Mouse (Mus musculus) left cerebral cortex, postnatal 36 days (tissue): ENCODE data around the gene Gins2. TPM values are rescaled to one million over a fixed set of nuclear protein-coding genes. Genes with fewer than 3 reads are reported as not detected.

ENCODE experiments used
- DNase-seq, 2 experiments: peaks; one replicate each; pipeline ENCODE4 v3.0.0; 2021 to 2022; ENCODE audit warnings: low spot score in 2 of 2, mixed read lengths in 1 of 2
- intact Hi-C: fragments of 180-260 bp; cut with DNase I; formaldehyde crosslinking; loops from one replicate; pipeline ENCODE4 v1.15.1; 2025
- microRNA-seq: library from miRNA; unstranded; fragments of <30 nt; microRNA quantifications from one replicate; pipeline ENCODE4 v1.2.0, GENCODE M21; 2022
- total RNA-seq, 2 experiments: library from RNA; stranded (reverse); gene quantifications; 2 replicates each; pipeline ENCODE4 v1.2.3; 2021

Gins2 gene
- total RNA-seq, 2 experiments from 2014 or later, result 0.74 to 1.8 TPM

GRCm38 (mm10) chr8:120535452-120536305 is 53.4 kb downstream of the Gins2 start:
- peak; percentile 83 to 89 for DNase-seq
- intact Hi-C loops, result loop anchor here (2.0 to 5.0 kb wide), 2 partner anchors 47 to 108 kb away; no protein-coding TSS in a partner anchor

DNA sequence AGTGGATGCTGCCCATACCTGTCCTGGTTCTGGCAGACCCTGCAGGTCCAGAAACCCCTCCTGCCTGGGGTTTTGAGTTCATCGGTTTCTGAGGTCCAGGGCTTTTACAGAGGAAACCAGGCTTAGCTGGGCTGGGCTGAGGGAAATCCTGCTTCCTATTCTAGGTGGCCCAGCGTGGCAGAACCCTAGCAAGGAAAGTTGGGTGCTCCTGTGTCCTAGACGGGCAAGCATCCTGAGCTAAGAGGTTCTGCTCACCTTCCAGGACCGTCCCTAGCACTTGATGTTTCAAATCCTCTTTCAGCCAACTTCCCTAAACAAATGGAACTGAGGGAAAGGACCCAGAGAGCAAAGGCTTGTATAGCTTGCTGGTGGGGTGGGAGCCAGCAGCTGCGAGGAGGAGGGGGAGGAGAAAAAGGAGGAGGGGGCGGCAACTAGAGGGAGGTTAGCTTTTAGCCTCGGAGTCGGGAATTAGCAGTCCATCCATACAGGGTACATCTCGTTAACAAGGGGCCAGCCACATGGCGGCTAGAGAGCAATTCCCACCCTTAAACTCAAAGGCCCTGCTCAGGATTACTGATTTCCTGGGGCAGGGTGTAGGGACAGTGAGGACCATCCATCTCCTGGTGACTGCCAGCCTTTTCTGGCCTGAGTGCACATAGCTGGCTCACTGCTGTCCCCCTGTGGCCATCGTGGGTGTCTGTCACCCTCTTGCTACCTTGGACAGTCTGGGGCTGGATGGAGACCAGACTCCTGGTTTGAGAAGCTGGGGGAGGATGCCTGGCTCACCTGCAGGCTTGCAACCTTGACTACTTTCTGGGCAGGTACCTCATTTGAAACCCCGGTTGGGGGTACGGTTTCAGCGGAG is 54.4 kb downstream of the Gins2 start:
- intact Hi-C loops, result loop anchor here (5.0 kb wide), 2 partner anchors 107 to 122 kb away; no protein-coding TSS in a partner anchor
- DNase-seq, result peak; percentile 72 to 79

DNA sequence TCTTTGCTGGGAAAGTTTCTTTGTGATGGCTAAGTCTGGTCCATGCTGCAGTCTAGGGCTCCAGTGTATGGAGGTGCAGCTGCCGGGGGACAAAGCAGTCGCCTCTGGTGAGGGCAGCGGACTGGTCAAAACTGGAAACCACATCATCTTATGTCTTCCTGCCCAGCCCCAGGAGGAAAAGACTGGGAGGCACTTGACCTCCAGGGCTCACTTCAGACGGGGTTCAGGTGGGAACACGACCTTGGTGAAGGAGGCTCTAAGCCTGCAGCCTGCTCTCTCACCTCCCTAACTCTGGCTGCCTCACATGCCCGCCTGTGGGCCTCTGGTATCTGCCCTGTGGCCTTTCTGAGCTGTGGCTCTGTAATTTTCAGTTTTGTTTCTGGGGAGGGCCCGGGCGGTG is 55.0 kb downstream of the Gins2 start:
- no peak for DNase-seq
- intact Hi-C loops, result loop anchor here (5.0 kb wide), 1 partner anchor 122 kb away; no protein-coding TSS in a partner anchor

DNA sequence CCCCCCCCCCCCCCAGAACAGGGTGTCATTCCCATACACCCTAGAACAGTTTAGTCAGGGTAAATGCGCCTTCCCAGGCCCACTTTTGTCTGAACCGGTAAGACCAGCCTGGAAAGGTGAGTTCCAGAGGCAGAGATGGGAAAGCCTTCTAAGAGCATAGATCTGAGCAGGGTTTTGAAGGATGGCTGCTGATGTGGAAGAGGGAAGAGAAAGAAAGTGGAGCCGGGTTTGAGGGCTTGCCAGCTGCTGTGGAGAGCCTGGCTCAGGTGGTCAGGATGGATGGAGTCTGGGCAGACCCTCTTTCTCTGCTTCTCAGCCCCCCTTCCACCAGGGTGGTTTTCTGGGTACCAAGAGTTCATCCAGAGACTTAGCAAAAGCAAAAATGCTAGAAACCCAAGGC is 55.7 kb downstream of the Gins2 start:
- intact Hi-C loops, result loop anchor here (5.0 kb wide), 1 partner anchor 121 kb away; no protein-coding TSS in a partner anchor

GRCm38 (mm10) chr8:120532517-120533215 is 56.4 kb downstream of the Gins2 start:
- no peak for DNase-seq
- intact Hi-C loops, result loop anchor here (5.0 kb wide), 1 partner anchor 120 kb away; no protein-coding TSS in a partner anchor

More for the DNA sequence above, 55.7 kb downstream of the Gins2 start:
- DNase-seq, result no peak

- DNase-seq, result no peak
- intact Hi-C loops, result loop anchor here (5.0 kb wide), 1 partner anchor 120 kb away; no protein-coding TSS in a partner anchor
Observed at GRCm38 (mm10) chr8:120531775-120532516, 57.2 kb downstream of the Gins2 start.

- DNase-seq, result no peak
- intact Hi-C loops, result loop anchor here (5.0 kb wide), 1 partner anchor 119 kb away; no protein-coding TSS in a partner anchor
Observed at GRCm38 (mm10) chr8:120530954-120531656, 58.0 kb downstream of the Gins2 start.

DNA sequence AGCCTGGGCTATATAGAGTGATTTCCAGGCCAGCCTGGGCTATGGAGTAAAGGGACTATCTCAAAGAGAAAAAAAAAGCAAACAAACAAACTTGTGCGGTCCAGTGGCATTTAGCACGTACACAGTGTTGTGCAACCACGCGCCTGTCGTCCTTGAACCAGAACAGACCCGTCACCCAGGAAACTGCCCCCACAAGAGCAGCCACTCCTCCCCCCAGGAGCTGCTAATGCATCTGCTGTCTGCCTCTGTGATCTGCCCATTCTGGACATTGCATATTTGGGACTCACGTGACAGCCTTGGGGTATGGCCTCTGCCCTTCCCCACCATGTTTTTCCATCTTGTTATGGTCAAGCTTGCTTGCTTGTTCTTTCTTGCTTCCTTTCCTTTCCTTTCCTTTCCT is 59.9 kb downstream of the Gins2 start:
- DNase-seq, result no peak
- intact Hi-C loops, result no loop called here

Small RNA genes within 50 kb of the gene (microRNA-seq; reads per million reads assigned to microRNA genes)
- gene Mir7687, result 2.5 reads per million, percentile 3 among the genes with 10 or more reads in this experiment

Other genes with a start within 250 kb of the Gins2 start
- 10 to 100 TPM in 1 of 2 experiments, 1 to 10 TPM in 1; 9.4 to 13.4 TPM for gene 1190005I06Rik, start 58.3 kb upstream of the Gins2 start, total RNA-seq
- under 1 TPM in 1 of 2 experiments, not detected in 1; 0.95 TPM for gene Gm27021, start 78.8 kb upstream of the Gins2 start, total RNA-seq
- 1,000 to 10,000 TPM; 1,069 to 1,237 TPM for gene Cox4i1, start 78.9 kb upstream of the Gins2 start, total RNA-seq
- 10 to 100 TPM; 66.4 to 67.2 TPM for gene Emc8, start 79.3 kb upstream of the Gins2 start, total RNA-seq
- gene Irf8, start 147.1 kb upstream of the Gins2 start, total RNA-seq, result 1 to 10 TPM; 5.2 to 5.5 TPM